Mouse (Mus musculus): Measurements from ENCODE around the gene Zfp683.

GRCm38 (mm10) chr4:134087412-134087811 lies 33.8 kb downstream of the Zfp683 start:
- no peak for TF ChIP-seq TAL1 (IDR thresholded peaks at IDR 0.05; ENCODE audit: low read length)
- no peak for TF ChIP-seq GATA1 (IDR thresholded peaks at IDR 0.05; ENCODE audit: low read length)
